Mouse (Mus musculus) liver, embryonic 14.5 days (tissue): ENCODE measurements around the gene Gm37240. TPM values are rescaled to one million over a fixed set of nuclear protein-coding genes. Genes with fewer than 3 reads are reported as not detected.

Source experiments
- ATAC-seq: fragments of 200-750 bp; cut with Nextera tagmentation; 2 replicates; pipeline ENCODE4 v1.8.0; 2017; ENCODE audit warnings: moderate number of reproducible peaks, mild to moderate bottlenecking, moderate library complexity; ENCODE audit not compliant: insufficient read depth
- DNase-seq, 3 experiments: peaks; one replicate each; pipeline ENCODE4 v3.0.0-alpha.2; 2012 to 2013; ENCODE audit warnings: low read depth in 3 of 3, low spot score in 3 of 3
- H3K27ac ChIP-seq: fragments of 300-500 bp; sonication (generic); 2 replicates; pipeline ENCODE4 v1.5.1; 2014; ENCODE audit warnings: moderate library complexity, mild to moderate bottlenecking, control low read depth, inconsistent platforms
- H3K27me3 ChIP-seq: fragments of 300-500 bp; sonication (generic); 2 replicates; pipeline ENCODE4 v1.6.1; 2014; ENCODE audit warnings: mild to moderate bottlenecking, low read length, moderate library complexity; ENCODE audit not compliant: control insufficient read depth, insufficient read depth
- H3K36me3 ChIP-seq: fragments of 300-500 bp; sonication (generic); replicated peaks from 2 replicates; pipeline ENCODE4 v1.6.1; 2014; ENCODE audit warnings: low read depth; ENCODE audit not compliant: control insufficient read depth, insufficient read depth
- H3K4me1 ChIP-seq, 2 experiments: fragments of 200-500 bp in 1 of 2; fragments of 300-500 bp in 1 of 2; sonication (generic) in 1 of 2; replicated peaks; 2 replicates each; pipeline ENCODE4 v1.6.1; 2012 to 2014; ENCODE audit warnings: antibody characterized with exemption in 1 of 2, inconsistent platforms in 1 of 2, low read length in 1 of 2; ENCODE audit not compliant: control insufficient read depth in 2 of 2, insufficient read depth in 2 of 2
- H3K4me2 ChIP-seq: fragments of 300-500 bp; sonication (generic); 2 replicates; pipeline ENCODE4 v1.6.1; 2014; ENCODE audit warnings: low read depth, mild to moderate bottlenecking, control low read depth, moderate library complexity
- H3K4me3 ChIP-seq, 2 experiments: fragments of 200-500 bp in 1 of 2; fragments of 300-500 bp in 1 of 2; sonication (generic) in 1 of 2; 2 replicates each; pipeline ENCODE4 v1.5.1; 2012 to 2014; ENCODE audit warnings: low read depth in 2 of 2, low read length in 2 of 2, mild to moderate bottlenecking in 2 of 2, control low read depth in 1 of 2, inconsistent platforms in 1 of 2, moderate library complexity in 1 of 2; ENCODE audit not compliant: insufficient read depth in 1 of 2
- H3K9ac ChIP-seq: fragments of 300-500 bp; sonication (generic); replicated peaks from 2 replicates; pipeline ENCODE4 v1.6.1; 2014; ENCODE audit warnings: mild to moderate bottlenecking, control low read depth, moderate library complexity
- H3K9me3 ChIP-seq: fragments of 300-500 bp; sonication (generic); 2 replicates; pipeline ENCODE4 v1.6.1; 2016; ENCODE audit warnings: low read length, mixed read lengths; ENCODE audit not compliant: control insufficient read depth
- CTCF ChIP-seq: IDR thresholded peaks from 2 replicates; pipeline ENCODE4 v1.5.1; 2016; ENCODE audit warnings: antibody characterized with exemption, low read depth, control low read depth
- EP300 ChIP-seq: IDR thresholded peaks from 2 replicates; pipeline ENCODE4 v1.6.1; 2016; ENCODE audit warnings: antibody characterized with exemption, low read depth
- WGBS: fragments of 180-500 bp; shearing (Covaris S2); extraction: QIAGEN DNeasy Blood & Tissue Kit; methylation state at CpG from one replicate; pipeline ENCODE4 v1.1.7; 2014; ENCODE audit not compliant: insufficient replicate concordance; 5-methylcytosine and 5-hydroxymethylcytosine counted together
- polyA plus RNA-seq, 2 experiments: library from polyadenylated mRNA; depleted of rRNA in 1 of 2; stranded (reverse) in 1 of 2; unstranded in 1 of 2; fragments of >200 nt; fragmentation: Nextera tagmentation in 1 of 2; extraction: Ambion mirVana in 1 of 2; gene quantifications; 2 replicates each; pipeline versions ENCODE4 v1.2.1 to v1.2.3; 2012 to 2014

The Gm37240 gene
- polyA plus RNA-seq, 2 experiments = 0.03 to 0.30 TPM

DNA sequence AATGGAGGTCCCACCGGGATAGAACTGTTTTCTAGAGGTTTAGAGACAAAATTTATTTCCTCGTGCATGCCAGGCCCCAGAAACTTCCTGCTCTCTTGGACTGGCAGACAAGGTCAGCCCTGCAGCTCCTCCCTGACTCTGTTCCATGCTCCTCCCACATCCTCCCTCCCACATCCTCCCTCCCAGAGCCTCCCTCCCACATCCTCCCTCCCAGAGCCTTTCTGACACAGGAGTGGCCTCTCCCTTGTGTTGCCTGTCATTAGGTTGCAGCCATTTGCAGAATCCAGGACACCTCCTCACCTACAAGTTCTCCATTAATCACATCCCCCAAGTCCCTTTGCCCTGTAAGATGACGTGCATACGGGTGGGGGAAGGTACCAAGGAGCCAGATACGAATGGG lies 404.7 kb downstream of the Gm37240 start:
- Histone ChIP-seq H3K36me3 (no peaks in the 10 kb centered on the region), H3K27me3 (no peaks in the 10 kb centered on the region), H3K4me3 (no peak overlapping the region), H3K9ac (no peak overlapping the region), H3K4me2 (no peak overlapping the region), H3K27ac (no peak overlapping the region), H3K4me1 (no peaks in the 10 kb centered on the region), H3K9me3 (no peaks in the 10 kb centered on the region)
- TF ChIP-seq CTCF (no peak), EP300 (no peak)
- WGBS = 24% methylated on average over 5 of the region's 5 CpGs
- no peak for DNase-seq
- no peak for ATAC-seq

DNA sequence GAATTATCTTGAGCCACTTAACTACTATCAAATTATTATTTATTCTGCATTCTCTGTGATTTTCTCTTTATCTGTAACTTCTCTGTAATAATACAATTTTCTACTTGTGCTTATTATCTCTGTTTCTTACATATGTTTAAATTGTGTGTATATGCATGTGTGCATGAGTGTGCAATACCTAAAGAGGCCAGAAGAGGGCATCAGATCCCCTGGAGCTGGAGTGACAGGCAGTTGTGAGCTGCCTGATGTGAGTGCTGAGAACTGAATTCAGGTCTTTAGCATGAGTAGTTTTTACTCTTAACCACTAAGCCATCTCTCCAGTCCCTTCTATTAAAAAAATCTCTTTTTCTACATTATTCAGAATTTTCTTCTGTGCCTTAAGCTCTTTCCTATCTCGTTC lies 406.7 kb downstream of the Gm37240 start:
- Histone ChIP-seq H3K27ac (no peak overlapping the region), H3K27me3 (no peaks in the 10 kb centered on the region), H3K9me3 (no peaks in the 10 kb centered on the region), H3K4me1 (no peaks in the 10 kb centered on the region), H3K4me2 (no peak overlapping the region), H3K36me3 (no peaks in the 10 kb centered on the region), H3K4me3 (no peak overlapping the region), H3K9ac (no peak overlapping the region)
- 60% methylated on average over 1 of the region's 1 CpGs for WGBS
- ATAC-seq = no peak
- TF ChIP-seq EP300 = no peak
- TF ChIP-seq CTCF = peak; percentile 56
- no peak for DNase-seq

DNA sequence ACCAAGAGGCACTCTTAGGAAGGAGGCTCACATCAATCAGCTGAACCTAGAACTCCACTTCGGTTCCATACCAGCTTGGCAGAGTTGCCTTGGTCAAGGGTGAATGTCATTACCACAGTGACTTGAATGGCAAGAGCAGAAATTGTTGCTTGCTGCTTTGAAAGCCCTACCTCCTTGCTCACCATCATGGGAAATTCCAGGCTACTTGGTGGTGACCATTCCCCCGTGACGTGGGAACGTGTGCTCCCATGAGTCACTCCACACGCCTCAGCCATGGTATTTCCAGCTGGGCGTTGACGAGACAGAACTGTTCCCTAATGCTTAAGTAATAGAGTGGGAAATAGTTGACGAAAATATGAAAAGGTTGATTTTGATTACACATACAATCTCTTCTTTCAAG lies 408.6 kb downstream of the Gm37240 start:
- Histone ChIP-seq H3K4me2 (no peak overlapping the region), H3K27me3 (no peaks in the 10 kb centered on the region), H3K9me3 (no peaks in the 10 kb centered on the region), H3K4me3 (no peak overlapping the region), H3K27ac (no peak overlapping the region), H3K36me3 (no peaks in the 10 kb centered on the region), H3K9ac (no peak overlapping the region), H3K4me1 (no peaks in the 10 kb centered on the region)
- 76% methylated on average over 8 of the region's 8 CpGs for WGBS
- DNase-seq (no peak), ATAC-seq (no peak)
- no peak for TF ChIP-seq EP300
- no peak for TF ChIP-seq CTCF

DNA sequence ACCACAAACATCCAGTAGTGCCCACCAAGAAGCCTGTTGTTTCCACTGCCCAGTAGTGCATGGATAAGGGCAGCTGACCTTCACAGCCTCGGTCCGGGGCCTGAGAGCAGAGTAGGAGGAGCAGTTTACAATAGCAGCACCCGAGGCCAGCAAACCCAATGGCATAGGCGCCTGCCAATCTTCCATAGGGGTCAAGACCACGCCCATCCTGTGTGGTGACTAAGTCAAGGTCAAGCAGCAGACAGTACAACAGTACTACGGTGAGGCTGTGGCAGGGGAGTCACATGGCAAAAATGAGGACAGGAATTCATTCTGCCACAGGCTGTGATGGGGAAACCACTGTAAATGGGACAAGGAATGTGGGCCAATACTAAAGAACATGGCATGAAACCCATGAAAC lies 417.6 kb downstream of the Gm37240 start:
- Histone ChIP-seq H3K27me3 (no peaks in the 10 kb centered on the region), H3K36me3 (no peaks in the 10 kb centered on the region), H3K9ac (no peak overlapping the region), H3K4me2 (no peak overlapping the region), H3K4me3 (no peak overlapping the region), H3K4me1 (no peaks in the 10 kb centered on the region), H3K9me3 (no peaks in the 10 kb centered on the region), H3K27ac (no peak overlapping the region)
- ATAC-seq (no peak), DNase-seq (no peak)
- TF ChIP-seq CTCF (no peak), EP300 (no peak)
- WGBS = 46% methylated on average over 6 of the region's 6 CpGs

DNA sequence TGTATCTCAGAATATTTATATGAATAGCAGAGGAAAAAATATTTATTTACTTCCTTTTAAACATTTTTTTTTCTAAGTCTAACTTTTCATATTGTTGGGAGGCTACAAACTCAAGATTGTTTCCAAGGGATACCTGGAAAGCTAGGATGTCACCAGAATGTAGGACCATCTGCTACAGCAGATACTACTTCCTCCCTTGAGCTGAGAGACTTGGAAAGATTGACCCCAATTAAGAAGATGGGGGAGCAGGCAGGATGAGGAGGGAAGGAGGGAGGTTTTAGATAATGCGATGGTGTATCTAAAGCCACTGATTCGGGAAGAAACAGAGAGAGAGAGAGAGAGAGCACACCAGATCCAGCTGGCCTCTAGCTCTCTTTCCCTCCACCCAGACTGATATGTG lies 418.3 kb downstream of the Gm37240 start:
- Histone ChIP-seq H3K36me3 (no peaks in the 10 kb centered on the region), H3K9ac (no peak overlapping the region), H3K27ac (no peak overlapping the region), H3K4me3 (no peak overlapping the region), H3K4me1 (no peaks in the 10 kb centered on the region), H3K9me3 (no peaks in the 10 kb centered on the region), H3K4me2 (no peak overlapping the region), H3K27me3 (no peaks in the 10 kb centered on the region)
- no peak for TF ChIP-seq CTCF
- TF ChIP-seq EP300 = no peak
- ATAC-seq (no peak), DNase-seq (no peak)
- 54% methylated on average over 2 of the region's 2 CpGs for WGBS
